Mouse (Mus musculus): ENCODE measurements at regions not wholly inside any gene's neighbourhood (a gene's known extent, or its start where the extent isn't known, plus 50 kb on each side); places are given as distances from the start of the nearest gene placed in this dataset.

DNA sequence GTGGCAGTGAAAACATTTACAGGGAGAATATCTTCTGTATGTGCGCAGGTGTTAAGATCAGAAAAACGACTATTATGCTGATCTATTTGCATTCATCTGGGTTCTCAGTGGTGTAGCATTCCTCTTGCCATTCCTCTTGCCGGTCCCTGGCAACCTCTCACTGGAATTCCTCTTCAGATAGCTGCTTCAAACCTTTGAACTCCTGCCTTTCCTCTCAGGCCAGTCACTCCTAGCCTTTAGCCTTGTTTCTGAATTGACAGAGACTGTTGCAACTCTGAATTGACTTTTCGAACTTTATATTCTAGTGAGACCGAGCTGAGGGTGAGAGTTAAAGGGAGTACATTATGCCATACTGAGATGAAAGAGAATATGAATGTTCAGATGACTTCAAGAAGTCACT, 120.1 kb upstream of the Pkn2 start:
- DNase-seq: no peak

DNA sequence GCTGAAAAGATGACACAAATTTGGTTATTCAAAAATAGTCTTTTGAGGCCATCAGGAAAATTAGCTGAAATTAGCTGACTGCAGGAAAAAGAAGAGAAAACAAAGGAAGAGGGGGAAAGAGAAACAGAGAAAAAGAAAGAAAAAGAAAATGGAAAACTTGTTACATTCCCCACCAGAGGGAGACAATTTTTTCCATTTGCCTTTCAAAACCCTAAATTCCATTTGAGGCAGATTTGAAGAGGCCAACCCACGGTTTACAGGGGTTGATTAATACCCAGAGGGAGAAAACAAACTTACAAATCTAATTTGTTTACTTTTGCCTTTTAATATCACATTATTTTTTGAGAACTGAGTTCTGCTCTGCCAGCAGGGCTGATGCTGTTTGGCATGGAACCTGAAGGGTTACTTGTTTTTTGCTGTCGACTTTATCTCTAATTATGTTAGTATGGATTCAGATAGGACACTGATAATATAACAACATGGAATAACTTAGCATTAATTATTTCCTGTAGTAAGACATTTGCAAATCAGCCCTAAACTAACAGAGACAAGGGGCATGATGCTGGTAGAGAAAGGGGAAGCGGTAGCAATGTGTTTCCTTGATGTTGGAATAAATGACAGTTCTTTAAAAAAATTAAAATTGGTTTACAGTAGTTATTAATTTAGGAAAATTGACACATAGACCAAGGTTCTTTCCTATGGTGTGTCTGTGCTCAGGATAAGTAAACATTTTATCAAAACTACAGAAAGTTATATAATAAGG, 114.4 kb upstream of the Pkn2 start:
- no peak for DNase-seq

DNA sequence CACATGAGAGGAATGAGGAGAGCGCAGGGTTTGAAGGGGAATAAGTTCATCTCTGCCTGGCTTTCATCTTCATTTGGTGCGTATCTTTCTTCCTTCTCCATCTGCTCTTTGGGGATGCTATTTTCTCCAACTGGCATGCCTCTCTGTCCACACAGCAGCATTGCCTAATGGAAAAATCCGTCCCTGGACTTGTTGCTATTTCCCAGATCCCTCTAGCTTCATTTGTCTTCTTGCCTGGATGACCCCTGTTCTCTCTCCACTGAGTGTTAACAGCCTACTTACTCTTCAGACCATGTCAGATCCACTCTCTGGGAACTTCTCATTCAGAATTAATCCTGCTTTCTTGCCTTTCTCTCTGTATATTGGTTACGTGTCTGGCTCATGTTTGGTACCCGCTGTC, 102.7 kb upstream of the Pkn2 start:
- DNase-seq: no peak

DNA sequence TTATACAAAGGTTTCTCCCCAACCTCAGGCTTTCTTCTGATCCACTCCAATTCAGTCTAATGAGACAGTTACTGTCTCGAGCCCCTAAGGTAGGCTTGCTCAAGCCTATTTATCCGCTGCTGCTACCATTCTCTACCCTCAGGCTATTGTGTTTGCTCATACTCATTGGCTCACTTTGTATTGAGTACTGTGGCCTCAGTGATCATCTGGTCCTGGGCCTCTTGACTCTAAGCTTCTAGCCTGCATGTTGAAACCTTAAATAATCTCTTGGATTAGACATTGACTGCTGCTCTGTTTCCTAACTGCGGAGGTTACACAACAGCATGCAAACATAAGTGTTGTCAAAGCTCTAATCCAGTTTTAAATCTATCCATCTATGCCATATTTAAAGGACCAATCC, 99.4 kb upstream of the Pkn2 start:
- no peak for DNase-seq

DNA sequence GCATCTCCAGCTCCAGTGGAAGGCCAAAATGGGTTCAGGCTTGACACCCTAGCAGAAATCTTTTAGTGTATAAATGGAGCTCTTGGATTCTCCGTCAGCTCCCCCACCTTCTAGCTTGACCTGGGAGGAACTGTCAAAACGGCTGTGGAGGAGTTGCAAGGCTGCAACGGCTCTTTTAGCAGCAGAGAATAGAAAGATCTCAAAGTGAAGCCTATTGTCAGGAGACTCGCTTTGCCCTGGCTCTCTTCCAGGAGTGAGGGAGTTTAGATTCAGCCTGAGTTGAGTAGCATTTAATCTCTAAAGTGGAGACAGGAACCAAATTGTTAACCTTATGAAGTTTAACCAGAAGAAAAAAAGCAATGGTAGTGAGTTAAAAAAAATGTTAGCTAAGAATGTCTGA, 97.4 kb upstream of the Pkn2 start:
- peak; percentile 34 for DNase-seq

DNA sequence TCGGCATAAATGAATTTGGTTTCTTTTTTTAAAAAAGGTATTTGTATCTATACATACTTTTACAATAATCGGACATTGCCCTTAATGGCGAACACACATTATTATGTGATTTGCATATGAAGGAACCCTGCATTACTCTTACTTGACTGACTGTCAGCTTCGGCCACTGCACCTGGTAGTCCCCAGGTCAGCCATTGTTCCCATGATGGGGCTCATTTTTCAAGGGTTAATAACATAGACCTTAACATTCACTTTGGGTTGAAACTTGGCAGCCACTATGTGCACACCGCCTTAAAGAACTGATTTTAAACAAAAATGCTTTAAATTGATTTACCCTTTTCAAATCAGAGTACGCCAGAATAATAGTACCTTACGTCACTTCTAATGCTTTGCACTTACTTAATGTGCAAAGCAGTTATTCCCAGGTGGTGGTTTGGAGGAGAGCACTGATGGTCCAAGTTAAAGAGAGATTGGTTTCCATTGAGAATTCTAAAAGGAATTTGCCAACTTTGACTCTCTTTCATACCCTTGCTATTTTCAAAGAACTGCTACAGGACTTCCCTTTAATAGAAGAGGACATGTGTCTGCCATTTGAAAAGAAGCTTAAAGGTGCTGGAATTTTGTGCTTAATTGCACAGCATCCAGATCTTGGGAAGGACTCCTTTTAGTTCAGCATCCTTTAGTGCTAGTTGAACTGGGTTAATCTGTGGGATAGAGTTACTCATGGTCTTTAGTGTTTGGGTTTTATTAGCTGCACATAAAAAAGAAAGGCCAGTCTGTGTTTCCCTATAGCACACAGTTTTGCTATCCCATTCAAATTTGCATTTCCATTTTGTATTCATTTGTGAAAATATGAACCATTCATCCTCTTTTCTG, 95.0 kb upstream of the Pkn2 start:
- DNase-seq: no peak

GRCm38 (mm10) chr3:142975606-142976005, 93.8 kb upstream of the Pkn2 start:
- DNase-seq: no peak

- DNase-seq: no peak
Measured at GRCm38 (mm10) chr3:142969501-142969900, 87.7 kb upstream of the Pkn2 start.

GRCm38 (mm10) chr3:142965604-142966003, 83.8 kb upstream of the Pkn2 start:
- DNase-seq: no peak

- DNase-seq: no peak
Measured at GRCm38 (mm10) chr3:142963818-142964372, 82.1 kb upstream of the Pkn2 start.

- DNase-seq: no peak
Measured at GRCm38 (mm10) chr3:142957768-142958167, 76.0 kb upstream of the Pkn2 start.

- DNase-seq: peak; percentile 43
Measured at GRCm38 (mm10) chr3:142948771-142949170, 67.0 kb upstream of the Pkn2 start.

GRCm38 (mm10) chr3:142941319-142942024, 59.7 kb upstream of the Pkn2 start:
- DNase-seq: no peak

DNA sequence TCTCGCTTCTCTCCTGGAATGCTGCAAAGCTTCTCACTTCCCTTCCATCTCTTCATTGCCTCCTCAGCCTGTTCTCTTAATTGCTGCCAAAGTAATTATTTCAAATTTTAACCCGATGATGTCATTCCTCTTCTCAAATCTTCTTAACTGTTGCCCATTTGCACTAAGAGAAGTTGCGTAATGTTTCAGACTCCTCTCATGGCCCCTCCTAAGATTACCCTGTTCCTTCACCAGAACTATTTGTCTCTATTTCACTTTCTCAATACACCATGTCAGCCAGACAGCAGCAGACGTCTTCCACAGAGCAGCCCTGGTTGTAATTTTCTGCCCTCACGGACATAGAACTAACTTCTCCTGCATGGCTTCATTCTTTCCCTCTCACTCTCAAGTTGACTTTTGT, 59.1 kb upstream of the Pkn2 start:
- DNase-seq: no peak

DNA sequence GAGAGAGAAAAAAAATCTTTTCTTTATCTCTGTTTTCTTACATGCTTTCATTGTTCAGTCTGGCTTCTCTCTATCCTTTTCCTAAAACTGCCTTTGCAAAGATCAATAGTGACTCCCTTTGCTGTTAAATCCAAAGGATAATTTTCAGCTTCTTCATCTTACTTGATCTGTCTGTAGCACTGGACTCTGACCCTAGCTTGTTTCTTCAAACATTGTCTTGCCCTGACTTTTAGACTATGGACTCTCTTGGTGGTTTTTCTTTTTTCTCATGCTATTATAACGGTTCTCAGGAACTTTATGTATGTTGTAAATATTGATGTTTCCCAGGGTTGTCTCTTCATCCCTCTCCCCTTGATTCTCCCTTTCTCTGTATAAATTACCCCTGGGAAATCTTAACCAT, 58.0 kb upstream of the Pkn2 start:
- no peak for DNase-seq

DNA sequence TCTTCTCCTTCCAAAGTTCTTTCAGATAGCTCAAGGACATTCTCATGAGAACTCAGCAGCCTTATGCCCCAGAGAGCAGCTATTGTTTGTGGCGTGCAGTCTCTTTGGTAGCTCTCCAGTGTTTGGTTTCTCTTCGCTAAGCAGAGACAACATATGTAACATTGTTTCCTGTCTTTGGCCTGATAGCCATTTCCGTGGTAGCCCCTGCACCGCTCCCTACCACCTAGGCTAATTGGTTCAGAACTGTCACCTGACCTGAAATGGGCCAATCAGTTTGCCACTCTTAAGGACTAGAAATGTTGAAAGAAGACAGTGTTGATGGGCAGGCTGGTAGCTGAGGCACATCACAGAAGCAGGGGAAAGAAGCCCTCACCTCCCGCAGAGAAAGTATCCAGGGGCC, 54.1 kb upstream of the Pkn2 start:
- DNase-seq: no peak

GRCm38 (mm10) chr3:142934326-142934725, 52.5 kb upstream of the Pkn2 start:
- no peak for DNase-seq

DNA sequence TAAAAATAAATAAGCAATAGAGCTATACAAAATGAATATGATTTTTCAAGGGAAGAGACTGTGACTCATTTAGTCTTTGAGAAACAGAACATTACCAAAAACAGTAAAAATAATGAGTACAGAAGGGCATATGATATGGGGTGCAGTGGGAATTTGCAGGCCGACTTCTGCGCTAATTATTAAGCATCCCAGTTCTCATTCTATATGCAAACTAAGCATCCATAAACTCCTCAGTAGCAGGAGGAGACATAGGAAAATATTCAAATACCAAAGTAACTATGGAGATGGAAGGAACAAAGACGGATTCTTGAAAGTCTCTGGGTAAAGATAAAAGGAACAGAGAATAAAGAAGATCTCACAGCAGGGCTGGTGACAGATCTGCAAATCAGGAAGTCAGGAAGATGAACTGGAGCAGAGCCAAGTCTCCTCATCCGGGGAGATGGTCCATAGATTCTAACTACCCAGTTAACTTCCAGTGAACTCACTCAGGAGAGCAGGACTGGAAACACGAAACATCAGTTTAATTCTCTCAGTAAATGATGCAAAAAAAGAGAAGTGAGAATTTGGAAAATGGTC, 52.0 kb upstream of the Pkn2 start:
- no peak for DNase-seq
